Mouse (Mus musculus): ENCODE measurements around the gene Bcl2l1.

The Bcl2l1 gene

GRCm38 (mm10) chr2:152775357-152775756 is 56.2 kb downstream of the Bcl2l1 start:
- DNase-seq (ENCODE audit: low spot score in 2 of 2): no peak

GRCm38 (mm10) chr2:152772231-152772630 is 59.3 kb downstream of the Bcl2l1 start:
- DNase-seq (ENCODE audit: low spot score in 2 of 2): no peak

- no peak for DNase-seq (ENCODE audit: low spot score in 2 of 2)
These were observed 60.0 kb downstream of the Bcl2l1 start for GRCm38 (mm10) chr2:152771571-152771970.

GRCm38 (mm10) chr2:152769677-152770076 is 61.9 kb downstream of the Bcl2l1 start:
- DNase-seq (ENCODE audit: low spot score in 2 of 2): peak in 1 of 2 experiments; percentile 50

GRCm38 (mm10) chr2:152767618-152768271 is 63.8 kb downstream of the Bcl2l1 start:
- peak; percentile 64 to 77 for DNase-seq (ENCODE audit: low spot score in 2 of 2)

- peak; percentile 94 to 95 for DNase-seq (ENCODE audit: low spot score in 2 of 2)
These were observed 65.0 kb downstream of the Bcl2l1 start for GRCm38 (mm10) chr2:152766387-152767123.

GRCm38 (mm10) chr2:152765045-152765674 is 66.4 kb downstream of the Bcl2l1 start:
- DNase-seq (ENCODE audit: low spot score in 2 of 2): no peak

- no peak for DNase-seq (ENCODE audit: low spot score in 2 of 2)
These were observed 67.1 kb downstream of the Bcl2l1 start for GRCm38 (mm10) chr2:152764172-152765044.

- DNase-seq (ENCODE audit: low spot score in 2 of 2): no peak
These were observed 68.2 kb downstream of the Bcl2l1 start for GRCm38 (mm10) chr2:152763310-152763709.

- DNase-seq (ENCODE audit: low spot score in 2 of 2): no peak
These were observed 73.2 kb downstream of the Bcl2l1 start for GRCm38 (mm10) chr2:152758351-152758750.

- no peak for DNase-seq (ENCODE audit: low spot score in 2 of 2)
These were observed 74.0 kb downstream of the Bcl2l1 start for GRCm38 (mm10) chr2:152757478-152757877.

- DNase-seq (ENCODE audit: low spot score in 2 of 2): no peak
These were observed 74.8 kb downstream of the Bcl2l1 start for GRCm38 (mm10) chr2:152756474-152757393.

- no peak for DNase-seq (ENCODE audit: low spot score in 2 of 2)
These were observed 77.4 kb downstream of the Bcl2l1 start, which contains the start of gene Cox4i2 for GRCm38 (mm10) chr2:152753944-152754711. Cox4i2 (plus strand) TSS chr2:152754173.

- peak in 1 of 2 experiments; percentile 76 for DNase-seq (ENCODE audit: low spot score in 2 of 2)
These were observed 89.1 kb downstream of the Bcl2l1 start for GRCm38 (mm10) chr2:152742435-152742834.

- DNase-seq (ENCODE audit: low spot score in 2 of 2): peak in 1 of 2 experiments; percentile 70
These were observed 90.1 kb downstream of the Bcl2l1 start for GRCm38 (mm10) chr2:152741153-152742041.

- no peak for DNase-seq (ENCODE audit: low spot score in 2 of 2)
These were observed 91.0 kb downstream of the Bcl2l1 start for GRCm38 (mm10) chr2:152740490-152740889.

GRCm38 (mm10) chr2:152739842-152740260 is 91.7 kb downstream of the Bcl2l1 start:
- no peak for DNase-seq (ENCODE audit: low spot score in 2 of 2)

- peak in 1 of 2 experiments; percentile 53 for DNase-seq (ENCODE audit: low spot score in 2 of 2)
These were observed 92.3 kb downstream of the Bcl2l1 start for GRCm38 (mm10) chr2:152739031-152739841.
